23 mouse cellular contexts compared by ENCODE assay signal in genomic region chr10:13674304-13675032, GRCm38 (mm10).
DNase-seq lines count a peak whose midpoint lies in the region; ATAC-seq and TF ChIP-seq lines count a peak whose summit lies in the region.
"Had no signal": no experiment of that assay in that cellular context is flagged by ENCODE, and none has a peak within 500 bp of the region (broad histone marks: within the 10 kb centered on the region; RNA-seq: fewer than 3 reads in every experiment).

No protein-coding gene starts in this region.

- no peak overlapping the region for H3K9ac ChIP-seq in forebrain, embryonic 15.5 days (replicated peaks)
- no peak overlapping the region for H3K9ac ChIP-seq in forebrain, embryonic 12.5 days
- H3K9ac ChIP-seq in neural tube, embryonic 13.5 days = no peak overlapping the region
- H3K9ac ChIP-seq: heart, embryonic 15.5 days; liver, embryonic 15.5 days; lung, embryonic 15.5 days had no signal

- H3K4me3 ChIP-seq in forebrain, embryonic 15.5 days = no peak overlapping the region
- no peak overlapping the region for H3K4me3 ChIP-seq in forebrain, embryonic 12.5 days (replicated peaks)
- H3K4me3 ChIP-seq in left cerebral cortex, adult 2 months = no peak overlapping the region
- H3K4me3 ChIP-seq in neural tube, embryonic 13.5 days = no peak overlapping the region
- H3K4me3 ChIP-seq: embryonic facial prominence, embryonic 10.5 days; heart, embryonic 15.5 days; limb, embryonic 10.5 days; liver, embryonic 15.5 days; lung, embryonic 15.5 days; myocyte had no signal

- peak overlapping the region; percentile 79 for H3K27ac ChIP-seq in forebrain, embryonic 15.5 days (replicated peaks)
- no peak overlapping the region for H3K27ac ChIP-seq in forebrain, embryonic 12.5 days
- peak overlapping the region; percentile 12; the same call in 1 of the 2 replicates for H3K27ac ChIP-seq in left cerebral cortex, adult 2 months
- H3K27ac ChIP-seq in neural tube, embryonic 13.5 days (replicated peaks) = 0 out of 2 replicates have a peak overlapping the region, but pooled peaks have one; percentile 18
- H3K27ac ChIP-seq: embryonic facial prominence, embryonic 10.5 days; heart, embryonic 15.5 days; limb, embryonic 10.5 days; liver, embryonic 15.5 days; lung, embryonic 15.5 days; stomach, postnatal 0 days had no signal

- no peak for TF ChIP-seq CTCF in left cerebral cortex, adult 2 months (IDR thresholded peaks at IDR 0.05)

- H3K27me3 ChIP-seq in forebrain, embryonic 15.5 days = no peaks in the 10 kb centered on the region
- H3K27me3 ChIP-seq in forebrain, embryonic 12.5 days = no peaks in the 10 kb centered on the region
- no peaks in the 10 kb centered on the region for H3K27me3 ChIP-seq in neural tube, embryonic 13.5 days
- H3K27me3 ChIP-seq: heart, embryonic 15.5 days; liver, embryonic 15.5 days; lung, embryonic 15.5 days had no signal

- WGBS in forebrain, embryonic 15.5 days = 24% methylated on average over 7 of the region's 7 CpGs
- WGBS in forebrain, embryonic 12.5 days = 52% methylated on average over 7 of the region's 7 CpGs
- 66% methylated on average over 7 of the region's 7 CpGs for WGBS in neural tube, embryonic 13.5 days

- no peak for DNase-seq in left cerebral cortex, adult 2 months (ENCODE audit: extremely low spot score in 1 of 2, low spot score in 2 of 2)
- DNase-seq in left cerebral cortex, adult 11 months (ENCODE audit: low spot score) = no peak
- DNase-seq in neural tube, embryonic 10.5 days (ENCODE audit: extremely low spot score, low spot score) = no peak
- DNase-seq: adrenal gland, postnatal 14 days; cerebellum, adult 11 months; heart, postnatal 4 days; kidney, adult 18-20 months; kidney, postnatal 4 days; liver; lung, postnatal 4 days had no signal

- peaks cover 8% of the 10 kb centered on the region; the same call in 1 of the 2 replicates for H3K4me1 ChIP-seq in forebrain, embryonic 15.5 days
- peaks cover 6% of the 10 kb centered on the region for H3K4me1 ChIP-seq in forebrain, embryonic 12.5 days
- H3K4me1 ChIP-seq in neural tube, embryonic 13.5 days (replicated peaks) = no peaks in the 10 kb centered on the region; the same call in 1 of the 2 replicates
- H3K4me1 ChIP-seq: embryonic facial prominence, embryonic 10.5 days; heart, embryonic 15.5 days; limb, embryonic 10.5 days; liver, embryonic 15.5 days; lung, embryonic 15.5 days had no signal

- no peaks in the 10 kb centered on the region for H3K9me3 ChIP-seq in forebrain, embryonic 15.5 days
- H3K9me3 ChIP-seq in forebrain, embryonic 12.5 days = no peaks in the 10 kb centered on the region
- H3K9me3 ChIP-seq in neural tube, embryonic 13.5 days = no peaks in the 10 kb centered on the region
- H3K9me3 ChIP-seq: embryonic facial prominence, embryonic 10.5 days; heart, embryonic 15.5 days; limb, embryonic 10.5 days; liver, embryonic 15.5 days; lung, embryonic 15.5 days had no signal

- H3K36me3 ChIP-seq in forebrain, embryonic 15.5 days = no peaks in the 10 kb centered on the region
- no peaks in the 10 kb centered on the region for H3K36me3 ChIP-seq in forebrain, embryonic 12.5 days (replicated peaks)
- H3K36me3 ChIP-seq in neural tube, embryonic 13.5 days = no peaks in the 10 kb centered on the region
- H3K36me3 ChIP-seq: embryonic facial prominence, embryonic 10.5 days; heart, embryonic 15.5 days; limb, embryonic 10.5 days; liver, embryonic 15.5 days; lung, embryonic 15.5 days had no signal

- peak; percentile 79 for ATAC-seq in forebrain, embryonic 15.5 days (replicated peaks)
- ATAC-seq in forebrain, embryonic 12.5 days (ENCODE audit: low FRiP score) = no peak
- 0 out of 2 replicates have a peak, but pooled peaks have one; percentile 50 for ATAC-seq in neural tube, embryonic 13.5 days (ENCODE audit: low read depth)
- no peak for ATAC-seq in cerebellum, adult (ENCODE audit: insufficient number of reproducible peaks, low FRiP score, low TSS enrichment)
- ATAC-seq: CD4-positive, CD25-positive, alpha-beta regulatory T cell, adult 4 months; inflammation-experienced regulatory T-cells, adult 6 months had no signal

- H3K4me2 ChIP-seq in forebrain, embryonic 15.5 days (replicated peaks) = no peak overlapping the region
- no peak overlapping the region for H3K4me2 ChIP-seq in forebrain, embryonic 12.5 days
- no peak overlapping the region for H3K4me2 ChIP-seq in neural tube, embryonic 13.5 days
- H3K4me2 ChIP-seq: heart, embryonic 15.5 days; liver, embryonic 15.5 days; lung, embryonic 15.5 days had no signal

- intact Hi-C loops in left cerebral cortex, adult 2 months (cut with DNase I) = loop anchor here (5.0 to 10.0 kb wide), 2 partner anchors 87 to 290 kb away; partner anchors contain the start of gene Hivep2

Comparison
In these comparisons a context has a peak if more than half of its experiments do, and no peak if none do; other contexts are left out.
1. ATAC-seq: peak in forebrain, embryonic 15.5 days (single experiment) and neural tube, embryonic 13.5 days (single experiment); none in forebrain, embryonic 12.5 days (single experiment) and cerebellum, adult (single experiment).